Mouse (Mus musculus): ENCODE measurements around the gene Trpc4ap. TPM values are rescaled to one million over a fixed set of nuclear protein-coding genes. Genes with fewer than 3 reads are reported as not detected.
A peak's percentile ranks its signal among the peaks of the same experiment; 100 is the strongest.

Trpc4ap gene
- total RNA-seq, 1 experiment = 50.0 TPM

- Histone ChIP-seq H3K36me3 (ENCODE audit: control insufficient read depth, insufficient read depth, low read length, poor library complexity, severe bottlenecking) (no peaks in the 10 kb centered on the region), H3K9me3 (ENCODE audit: control insufficient read depth, insufficient read depth, low read depth, low read length) (no peaks in the 10 kb centered on the region), H3K27ac (ENCODE audit: insufficient read depth, low read depth, low read length, poor library complexity, severe bottlenecking) (no peak overlapping the region), H3K9ac (ENCODE audit: insufficient read depth, low read depth, low read length, poor library complexity, severe bottlenecking) (no peak overlapping the region), H3K4me3 (ENCODE audit: insufficient read depth in 1 of 2, low read depth in 1 of 2, low read length in 2 of 2, poor library complexity in 1 of 2, severe bottlenecking in 1 of 2) (no peak overlapping the region), H3K4me1 (ENCODE audit: control insufficient read depth in 2 of 2, insufficient read depth in 2 of 2, low read length in 2 of 2, poor library complexity in 1 of 2) (no peaks in the 10 kb centered on the region; a peak in 1 of 4 replicates)
- in situ Hi-C loops (cut with MboI; ENCODE audit: low sequenced_read_pairs in 2 of 2, unreplicated experiment in 2 of 2) = no loop called here
- DNase-seq (ENCODE audit: low read depth, low spot score) = no peak
- no peak for TF ChIP-seq MAFK (IDR thresholded peaks at IDR 0.05; ENCODE audit: insufficient read depth, low read depth, low read length)
- no peak for TF ChIP-seq CHD2 (IDR thresholded peaks at IDR 0.05; ENCODE audit: low read depth, low read length)
- TF ChIP-seq ZNF384 (IDR thresholded peaks at IDR 0.05; ENCODE audit: low read depth, low read length) = no peak
- no peak for TF ChIP-seq ZC3H11A (IDR thresholded peaks at IDR 0.05; ENCODE audit: borderline replicate concordance, low read depth, low read length)
Observed at GRCm38 (mm10) chr2:155694564-155694963, 2.4 kb upstream of the Trpc4ap start.

- H3K9me3 ChIP-seq (ENCODE audit: control insufficient read depth, insufficient read depth, low read depth, low read length) = no peaks in the 10 kb centered on the region
- in situ Hi-C loops (cut with MboI; ENCODE audit: low sequenced_read_pairs in 2 of 2, unreplicated experiment in 2 of 2) = no loop called here
- H3K27ac ChIP-seq (ENCODE audit: insufficient read depth, low read depth, low read length, poor library complexity, severe bottlenecking) = no peak overlapping the region
- DNase-seq (ENCODE audit: low read depth, low spot score) = no peak
- TF ChIP-seq ZC3H11A (IDR thresholded peaks at IDR 0.05; ENCODE audit: borderline replicate concordance, low read depth, low read length) (no peak), MAFK (IDR thresholded peaks at IDR 0.05; ENCODE audit: insufficient read depth, low read depth, low read length) (no peak), ZNF384 (IDR thresholded peaks at IDR 0.05; ENCODE audit: low read depth, low read length) (no peak), CHD2 (IDR thresholded peaks at IDR 0.05; ENCODE audit: low read depth, low read length) (no peak), HCFC1 (IDR thresholded peaks at IDR 0.05; ENCODE audit: borderline replicate concordance, insufficient read depth, low read length) (no peak)
- no peak overlapping the region for H3K4me3 ChIP-seq (ENCODE audit: insufficient read depth in 1 of 2, low read depth in 1 of 2, low read length in 2 of 2, poor library complexity in 1 of 2, severe bottlenecking in 1 of 2)
- no peak overlapping the region for H3K9ac ChIP-seq (ENCODE audit: insufficient read depth, low read depth, low read length, poor library complexity, severe bottlenecking)
- H3K36me3 ChIP-seq (ENCODE audit: control insufficient read depth, insufficient read depth, low read length, poor library complexity, severe bottlenecking) = no peaks in the 10 kb centered on the region
- no peaks in the 10 kb centered on the region; a peak in 1 of 4 replicates for H3K4me1 ChIP-seq (ENCODE audit: control insufficient read depth in 2 of 2, insufficient read depth in 2 of 2, low read length in 2 of 2, poor library complexity in 1 of 2)
Observed at GRCm38 (mm10) chr2:155693136-155693535, 952 bp upstream of the Trpc4ap start.

- Histone ChIP-seq H3K9me3 (ENCODE audit: control insufficient read depth, insufficient read depth, low read depth, low read length) (no peaks in the 10 kb centered on the region), H3K9ac (ENCODE audit: insufficient read depth, low read depth, low read length, poor library complexity, severe bottlenecking) (peak overlapping the region; percentile 93), H3K36me3 (ENCODE audit: control insufficient read depth, insufficient read depth, low read length, poor library complexity, severe bottlenecking) (no peaks in the 10 kb centered on the region), H3K27ac (ENCODE audit: insufficient read depth, low read depth, low read length, poor library complexity, severe bottlenecking) (no peak overlapping the region), H3K4me3 (ENCODE audit: insufficient read depth in 1 of 2, low read depth in 1 of 2, low read length in 2 of 2, poor library complexity in 1 of 2, severe bottlenecking in 1 of 2) (peak overlapping the region; percentile 88 to 93), H3K4me1 (ENCODE audit: control insufficient read depth in 2 of 2, insufficient read depth in 2 of 2, low read length in 2 of 2, poor library complexity in 1 of 2) (no peaks in the 10 kb centered on the region; a peak in 1 of 4 replicates)
- in situ Hi-C loops (cut with MboI; ENCODE audit: low sequenced_read_pairs in 2 of 2, unreplicated experiment in 2 of 2) = no loop called here
- TF ChIP-seq ZC3H11A (IDR thresholded peaks at IDR 0.05; ENCODE audit: borderline replicate concordance, low read depth, low read length) (no peak), ZNF384 (IDR thresholded peaks at IDR 0.05; ENCODE audit: low read depth, low read length) (no peak), CHD2 (IDR thresholded peaks at IDR 0.05; ENCODE audit: low read depth, low read length) (no peak), HCFC1 (IDR thresholded peaks at IDR 0.05; ENCODE audit: borderline replicate concordance, insufficient read depth, low read length) (no peak), MAFK (IDR thresholded peaks at IDR 0.05; ENCODE audit: insufficient read depth, low read depth, low read length) (no peak)
- no peak for DNase-seq (ENCODE audit: low read depth, low spot score)
Observed at GRCm38 (mm10) chr2:155691336-155691722, 855 bp downstream of the Trpc4ap start.

- Histone ChIP-seq H3K36me3 (ENCODE audit: control insufficient read depth, insufficient read depth, low read length, poor library complexity, severe bottlenecking) (no peaks in the 10 kb centered on the region), H3K9ac (ENCODE audit: insufficient read depth, low read depth, low read length, poor library complexity, severe bottlenecking) (no peak overlapping the region), H3K4me1 (ENCODE audit: control insufficient read depth in 2 of 2, insufficient read depth in 2 of 2, low read length in 2 of 2, poor library complexity in 1 of 2) (no peaks in the 10 kb centered on the region; a peak in 1 of 4 replicates), H3K9me3 (ENCODE audit: control insufficient read depth, insufficient read depth, low read depth, low read length) (no peaks in the 10 kb centered on the region), H3K27ac (ENCODE audit: insufficient read depth, low read depth, low read length, poor library complexity, severe bottlenecking) (no peak overlapping the region), H3K4me3 (ENCODE audit: insufficient read depth in 1 of 2, low read depth in 1 of 2, low read length in 2 of 2, poor library complexity in 1 of 2, severe bottlenecking in 1 of 2) (no peak overlapping the region)
- DNase-seq (ENCODE audit: low read depth, low spot score) = no peak
- in situ Hi-C loops (cut with MboI; ENCODE audit: low sequenced_read_pairs in 2 of 2, unreplicated experiment in 2 of 2) = no loop called here
- TF ChIP-seq ZC3H11A (IDR thresholded peaks at IDR 0.05; ENCODE audit: borderline replicate concordance, low read depth, low read length) (no peak), HCFC1 (IDR thresholded peaks at IDR 0.05; ENCODE audit: borderline replicate concordance, insufficient read depth, low read length) (no peak), CHD2 (IDR thresholded peaks at IDR 0.05; ENCODE audit: low read depth, low read length) (no peak), MAFK (IDR thresholded peaks at IDR 0.05; ENCODE audit: insufficient read depth, low read depth, low read length) (no peak), ZNF384 (IDR thresholded peaks at IDR 0.05; ENCODE audit: low read depth, low read length) (no peak)
Observed at GRCm38 (mm10) chr2:155689211-155689610, 3.0 kb downstream of the Trpc4ap start.

GRCm38 (mm10) chr2:155687746-155688145 is 4.4 kb downstream of the Trpc4ap start:
- no peak overlapping the region for H3K27ac ChIP-seq (ENCODE audit: insufficient read depth, low read depth, low read length, poor library complexity, severe bottlenecking)
- no peaks in the 10 kb centered on the region; a peak in 2 of 4 replicates for H3K4me1 ChIP-seq (ENCODE audit: control insufficient read depth in 2 of 2, insufficient read depth in 2 of 2, low read length in 2 of 2, poor library complexity in 1 of 2)
- H3K36me3 ChIP-seq (ENCODE audit: control insufficient read depth, insufficient read depth, low read length, poor library complexity, severe bottlenecking) = no peaks in the 10 kb centered on the region
- no peaks in the 10 kb centered on the region for H3K9me3 ChIP-seq (ENCODE audit: control insufficient read depth, insufficient read depth, low read depth, low read length)
- TF ChIP-seq ZC3H11A (IDR thresholded peaks at IDR 0.05; ENCODE audit: borderline replicate concordance, low read depth, low read length) = no peak
- TF ChIP-seq HCFC1 (IDR thresholded peaks at IDR 0.05; ENCODE audit: borderline replicate concordance, insufficient read depth, low read length) = no peak
- no peak for TF ChIP-seq ZNF384 (IDR thresholded peaks at IDR 0.05; ENCODE audit: low read depth, low read length)
- no peak for TF ChIP-seq MAFK (IDR thresholded peaks at IDR 0.05; ENCODE audit: insufficient read depth, low read depth, low read length)
- TF ChIP-seq CHD2 (IDR thresholded peaks at IDR 0.05; ENCODE audit: low read depth, low read length) = no peak
- in situ Hi-C loops (cut with MboI; ENCODE audit: low sequenced_read_pairs in 2 of 2, unreplicated experiment in 2 of 2) = no loop called here
- H3K4me3 ChIP-seq (ENCODE audit: insufficient read depth in 1 of 2, low read depth in 1 of 2, low read length in 2 of 2, poor library complexity in 1 of 2, severe bottlenecking in 1 of 2) = no peak overlapping the region
- no peak for DNase-seq (ENCODE audit: low read depth, low spot score)
- H3K9ac ChIP-seq (ENCODE audit: insufficient read depth, low read depth, low read length, poor library complexity, severe bottlenecking) = no peak overlapping the region
